Mouse (Mus musculus) testis, adult 2 months (tissue): ENCODE measurements around the gene Gm20388. TPM values are rescaled to one million over a fixed set of nuclear protein-coding genes. Genes with fewer than 3 reads are reported as not detected.
"Not testable (repeated sequence)": the region's sequence is repeated elsewhere in the genome, so short reads cannot be mapped to it uniquely, and the experiment has no call there.

Experiments
- H3K27ac ChIP-seq: fragments of 200-500 bp; 2 replicates; pipeline ENCODE4 v1.5.1; 2012; ENCODE audit warnings: low read depth, low read length; ENCODE audit not compliant: control insufficient read depth, insufficient read depth
- H3K27me3 ChIP-seq: fragments of 200-500 bp; 2 replicates; pipeline ENCODE4 v1.6.1; 2012; ENCODE audit warnings: mild to moderate bottlenecking, low read length, moderate library complexity; ENCODE audit not compliant: control insufficient read depth, insufficient read depth
- H3K36me3 ChIP-seq: fragments of 200-500 bp; 2 replicates; pipeline ENCODE4 v1.6.1; 2012; ENCODE audit warnings: mild to moderate bottlenecking, low read length; ENCODE audit not compliant: control insufficient read depth, insufficient read depth
- H3K4me1 ChIP-seq: fragments of 200-500 bp; 2 replicates; pipeline ENCODE4 v1.6.1; 2012; ENCODE audit warnings: low read length; ENCODE audit not compliant: control insufficient read depth, insufficient read depth
- H3K4me3 ChIP-seq: fragments of 200-500 bp; 2 replicates; pipeline ENCODE4 v1.5.1; 2012; ENCODE audit warnings: low read depth, mild to moderate bottlenecking, low read length, moderate library complexity, mixed read lengths; ENCODE audit not compliant: control insufficient read depth
- CTCF ChIP-seq: fragments of 200-500 bp; IDR thresholded peaks from 2 replicates; pipeline ENCODE4 v1.5.1; 2012; ENCODE audit warnings: low read depth, mild to moderate bottlenecking, inconsistent platforms, low read length, moderate library complexity; ENCODE audit not compliant: control insufficient read depth, insufficient read depth, insufficient replicate concordance
- POLR2A ChIP-seq: fragments of 200-500 bp; IDR thresholded peaks from 2 replicates; pipeline ENCODE4 v1.6.1; 2012; ENCODE audit warnings: low read depth, mild to moderate bottlenecking, inconsistent platforms, low read length, moderate library complexity; ENCODE audit not compliant: control insufficient read depth
- polyA plus RNA-seq: library from polyadenylated mRNA; depleted of rRNA; stranded (reverse); fragments of >200 nt; gene quantifications from 2 replicates; pipeline ENCODE4 v1.2.3, GENCODE M21; 2012

Gene Gm20388
- polyA plus RNA-seq, 1 experiment = 5.6 TPM

DNA sequence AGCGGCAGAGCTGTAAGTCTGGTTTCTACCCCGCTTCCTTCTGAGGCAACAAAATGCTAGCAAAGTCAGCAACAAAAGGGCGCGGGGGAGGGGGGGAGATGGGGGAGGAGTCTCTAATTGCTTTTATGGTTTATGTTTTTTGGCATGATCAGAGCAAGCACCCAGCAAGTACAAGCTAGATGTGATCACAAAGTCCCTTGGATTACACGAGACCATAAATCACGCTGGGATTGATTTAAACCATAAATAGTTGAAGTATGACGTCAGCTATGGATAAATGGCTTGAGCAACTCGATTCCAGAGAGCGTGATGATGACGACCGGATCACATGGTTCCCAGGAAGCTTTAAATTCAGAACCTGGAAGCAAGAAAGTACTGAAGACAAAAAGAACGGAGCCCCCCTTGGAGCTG, 3720.2 kb downstream of the Gm20388 start:
- H3K36me3 ChIP-seq = no peaks in the 10 kb centered on the region
- TF ChIP-seq POLR2A = no peak
- no peak for TF ChIP-seq CTCF
- H3K27me3 ChIP-seq = no peaks in the 10 kb centered on the region
- no peaks in the 10 kb centered on the region for H3K4me1 ChIP-seq
- H3K27ac ChIP-seq = no peak overlapping the region
- H3K4me3 ChIP-seq = no peak overlapping the region

GRCm38 (mm10) chr8:123631746-123632145, 3721.1 kb downstream of the Gm20388 start:
- H3K27me3 ChIP-seq, H3K4me1 ChIP-seq, H3K27ac ChIP-seq, H3K36me3 ChIP-seq, H3K4me3 ChIP-seq: not testable (repeated sequence)

DNA sequence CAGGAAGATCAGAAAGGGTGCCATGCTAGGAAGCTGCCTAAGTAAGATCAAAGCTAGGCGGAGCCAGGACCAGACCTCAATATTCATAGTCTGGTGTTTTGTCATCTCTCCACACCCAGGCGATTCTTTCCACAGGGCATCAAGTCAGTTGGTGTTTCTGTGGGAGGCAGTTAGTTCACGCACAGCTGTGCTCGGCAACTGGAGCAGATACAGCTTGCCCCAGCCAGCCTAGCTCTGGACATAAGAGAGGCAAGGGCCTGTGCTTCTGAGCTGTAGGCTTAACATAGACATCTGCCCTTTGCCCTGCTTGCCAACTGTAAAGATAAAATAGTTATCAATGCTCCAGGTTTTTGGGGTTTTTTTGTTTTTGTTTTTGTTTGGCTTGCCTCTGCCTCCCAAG, 3721.6 kb downstream of the Gm20388 start:
- H3K27me3 ChIP-seq = no peaks in the 10 kb centered on the region
- no peaks in the 10 kb centered on the region for H3K36me3 ChIP-seq
- no peak for TF ChIP-seq POLR2A
- no peak for TF ChIP-seq CTCF
- H3K4me1 ChIP-seq = no peaks in the 10 kb centered on the region
- H3K4me3 ChIP-seq = no peak overlapping the region
- no peak overlapping the region for H3K27ac ChIP-seq

DNA sequence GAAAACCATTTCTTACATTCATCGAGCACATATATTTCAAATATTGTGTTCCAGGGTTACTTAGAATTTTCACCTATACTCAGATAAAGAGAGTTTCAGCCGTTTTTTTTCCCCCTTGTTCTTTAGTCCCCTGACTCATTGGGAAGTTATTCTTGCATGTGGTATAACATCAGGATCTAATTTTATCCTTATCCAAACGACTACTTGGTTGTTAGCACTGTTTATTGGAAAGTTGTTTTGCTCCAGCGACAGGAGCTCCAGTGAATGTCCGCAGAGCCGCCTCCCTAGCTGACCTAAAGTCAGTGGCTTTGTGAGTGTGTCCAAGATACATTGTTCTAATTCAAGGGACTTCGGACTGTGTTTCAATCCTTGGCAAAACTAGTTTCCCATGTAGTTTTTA, 3723.2 kb downstream of the Gm20388 start:
- no peaks in the 10 kb centered on the region for H3K36me3 ChIP-seq
- H3K4me3 ChIP-seq = no peak overlapping the region
- H3K27me3 ChIP-seq = no peaks in the 10 kb centered on the region
- no peaks in the 10 kb centered on the region for H3K4me1 ChIP-seq
- no peak overlapping the region for H3K27ac ChIP-seq
- TF ChIP-seq POLR2A = no peak
- no peak for TF ChIP-seq CTCF

GRCm38 (mm10) chr8:123634395-123635131, 3723.9 kb downstream of the Gm20388 start:
- Histone ChIP-seq H3K27ac (no peak overlapping the region), H3K27me3 (no peaks in the 10 kb centered on the region), H3K4me3 (no peak overlapping the region), H3K36me3 (no peaks in the 10 kb centered on the region), H3K4me1 (no peaks in the 10 kb centered on the region)
- TF ChIP-seq CTCF (no peak), POLR2A (no peak)

DNA sequence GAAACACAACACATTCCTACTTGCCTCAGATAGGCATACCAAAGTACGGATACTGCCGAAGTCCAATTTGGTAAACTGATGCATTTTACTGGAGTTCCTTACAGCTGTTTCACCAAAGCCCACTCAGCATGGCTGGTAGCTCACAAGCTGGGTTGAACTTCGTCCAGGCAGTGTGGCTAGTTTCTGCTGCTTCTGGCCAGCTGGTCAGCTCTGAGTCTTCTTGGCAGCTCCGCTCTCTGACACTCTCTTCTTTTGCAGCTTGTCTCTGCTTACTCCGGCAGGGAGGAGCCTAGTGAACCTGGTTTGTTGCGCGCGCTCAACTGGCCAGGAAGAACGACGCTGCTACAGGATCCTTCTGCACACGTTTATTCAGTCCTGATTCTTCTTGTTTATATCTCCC, 3725.0 kb downstream of the Gm20388 start:
- H3K36me3 ChIP-seq = no peaks in the 10 kb centered on the region
- H3K4me1 ChIP-seq = no peaks in the 10 kb centered on the region

GRCm38 (mm10) chr8:123643330-123644051, 3732.8 kb downstream of the Gm20388 start:
- Histone ChIP-seq H3K36me3 (no peaks in the 10 kb centered on the region), H3K27ac (no peak overlapping the region), H3K4me3 (no peak overlapping the region), H3K4me1 (peaks cover 7% of the 10 kb centered on the region), H3K27me3 (no peaks in the 10 kb centered on the region)
- TF ChIP-seq CTCF (no peak), POLR2A (no peak)

More for the DNA sequence above, 3725.0 kb downstream of the Gm20388 start:
- Histone ChIP-seq H3K27me3 (no peaks in the 10 kb centered on the region), H3K4me3 (no peak overlapping the region), H3K27ac (no peak overlapping the region)
- TF ChIP-seq CTCF (no peak), POLR2A (no peak)

GRCm38 (mm10) chr8:123645229-123645628, 3734.6 kb downstream of the Gm20388 start:
- Histone ChIP-seq H3K27ac (no peak overlapping the region), H3K36me3 (no peaks in the 10 kb centered on the region), H3K4me1 (peaks cover 7% of the 10 kb centered on the region), H3K27me3 (no peaks in the 10 kb centered on the region), H3K4me3 (no peak overlapping the region)
- TF ChIP-seq POLR2A (no peak), CTCF (no peak)
